Mouse (Mus musculus): ENCODE measurements at regions not wholly inside any gene's neighbourhood (a gene's known extent, or its start where the extent isn't known, plus 50 kb on each side); places are given as distances from the start of the nearest gene placed in this dataset.

- no peak for DNase-seq (ENCODE audit: low read depth)
These were observed 191.6 kb downstream of the Agtpbp1 start for GRCm38 (mm10) chr13:59393231-59393938.

- DNase-seq (ENCODE audit: low read depth) = peak; percentile 63
These were observed 192.2 kb downstream of the Agtpbp1 start for GRCm38 (mm10) chr13:59392828-59393227.

- peak; percentile 9 for DNase-seq (ENCODE audit: low read depth)
These were observed 197.3 kb downstream of the Agtpbp1 start for GRCm38 (mm10) chr13:59387627-59388325.

GRCm38 (mm10) chr13:59386935-59387540 is 198.0 kb downstream of the Agtpbp1 start:
- DNase-seq (ENCODE audit: low read depth) = no peak

GRCm38 (mm10) chr13:59385824-59386223 is 199.2 kb downstream of the Agtpbp1 start:
- no peak for DNase-seq (ENCODE audit: low read depth)

- DNase-seq (ENCODE audit: low read depth) = no peak
These were observed 214.7 kb downstream of the Agtpbp1 start for GRCm38 (mm10) chr13:59370141-59370816.

GRCm38 (mm10) chr13:59368550-59369449 is 216.2 kb downstream of the Agtpbp1 start:
- DNase-seq (ENCODE audit: low read depth) = no peak

- DNase-seq (ENCODE audit: low read depth) = peak; percentile 65
These were observed 219.6 kb downstream of the Agtpbp1 start for GRCm38 (mm10) chr13:59365460-59365859.

- no peak for DNase-seq (ENCODE audit: low read depth)
These were observed 221.6 kb downstream of the Agtpbp1 start for GRCm38 (mm10) chr13:59363428-59363827.

- no peak for DNase-seq (ENCODE audit: low read depth)
These were observed 223.7 kb downstream of the Agtpbp1 start for GRCm38 (mm10) chr13:59361323-59361722.

- no peak for DNase-seq (ENCODE audit: low read depth)
These were observed 225.0 kb downstream of the Agtpbp1 start for GRCm38 (mm10) chr13:59360026-59360425.

GRCm38 (mm10) chr13:59358421-59358820 is 226.6 kb downstream of the Agtpbp1 start:
- no peak for DNase-seq (ENCODE audit: low read depth)

GRCm38 (mm10) chr13:59351461-59351860 is 233.6 kb downstream of the Agtpbp1 start:
- DNase-seq (ENCODE audit: low read depth) = peak; percentile 5

GRCm38 (mm10) chr13:59350613-59351150 is 234.3 kb downstream of the Agtpbp1 start:
- no peak for DNase-seq (ENCODE audit: low read depth)

GRCm38 (mm10) chr13:59348510-59348909 is 236.5 kb downstream of the Agtpbp1 start:
- DNase-seq (ENCODE audit: low read depth) = no peak

GRCm38 (mm10) chr13:59341871-59342270 is 243.2 kb downstream of the Agtpbp1 start:
- no peak for DNase-seq (ENCODE audit: low read depth)

GRCm38 (mm10) chr13:59338436-59338835 is 246.6 kb downstream of the Agtpbp1 start:
- DNase-seq (ENCODE audit: low read depth) = no peak

GRCm38 (mm10) chr13:59323933-59324332 is 261.1 kb downstream of the Agtpbp1 start:
- no peak for DNase-seq (ENCODE audit: low read depth)

- DNase-seq (ENCODE audit: low read depth) = peak; percentile 28
These were observed 261.6 kb downstream of the Agtpbp1 start for GRCm38 (mm10) chr13:59323441-59323840.

- no peak for DNase-seq (ENCODE audit: low read depth)
These were observed 264.8 kb downstream of the Agtpbp1 start for GRCm38 (mm10) chr13:59320261-59320660.

- no peak for DNase-seq (ENCODE audit: low read depth)
These were observed 267.5 kb downstream of the Agtpbp1 start for GRCm38 (mm10) chr13:59317458-59318005.
